Mouse (Mus musculus): ENCODE data around the gene Olfr549. TPM values are rescaled to one million over a fixed set of nuclear protein-coding genes. Genes with fewer than 3 reads are reported as not detected.

Olfr549 gene
- polyA plus RNA-seq, 1 experiment from 2014 or later, result not detected

GRCm38 (mm10) chr7:102571142-102571541 lies 21.5 kb downstream of the Olfr549 start, which contains the start of gene Olfr550:
TSS of gene Olfr550 (plus strand) at chr7:102571442.
- no peak for ATAC-seq (ENCODE audit: low FRiP score)
- Histone ChIP-seq H3K4me1 (replicated peaks; ENCODE audit: control insufficient read depth, insufficient read depth, low read length) (no peaks in the 10 kb centered on the region), H3K27me3 (ENCODE audit: control insufficient read depth, insufficient read depth, low read length) (no peaks in the 10 kb centered on the region), H3K9ac (no peak within 1 kb of the TSS), H3K4me3 (replicated peaks; ENCODE audit: low read length) (no peak within 1 kb of the TSS), H3K36me3 (replicated peaks; ENCODE audit: control insufficient read depth, insufficient read depth) (no peaks in the 10 kb centered on the region), H3K27ac (no peak within 1 kb of the TSS), H3K9me3 (ENCODE audit: control insufficient read depth, low read length) (no peaks in the 10 kb centered on the region), H3K4me2 (replicated peaks) (no peak within 1 kb of the TSS)
- no peak for DNase-seq (ENCODE audit: low spot score)
- 95% methylated on average over 8 of the region's 8 CpGs for WGBS

GRCm38 (mm10) chr7:102573174-102573830 lies 23.6 kb downstream of the Olfr549 start:
- Histone ChIP-seq H3K4me3 (replicated peaks; ENCODE audit: low read length) (no peak overlapping the region), H3K36me3 (replicated peaks; ENCODE audit: control insufficient read depth, insufficient read depth) (no peaks in the 10 kb centered on the region), H3K4me2 (replicated peaks) (no peak overlapping the region), H3K9ac (no peak overlapping the region), H3K9me3 (ENCODE audit: control insufficient read depth, low read length) (no peaks in the 10 kb centered on the region), H3K27me3 (ENCODE audit: control insufficient read depth, insufficient read depth, low read length) (no peaks in the 10 kb centered on the region), H3K4me1 (replicated peaks; ENCODE audit: control insufficient read depth, insufficient read depth, low read length) (no peaks in the 10 kb centered on the region), H3K27ac (no peak overlapping the region)
- 60% methylated on average over 3 of the region's 3 CpGs for WGBS
- DNase-seq (ENCODE audit: low spot score), result no peak
- no peak for ATAC-seq (ENCODE audit: low FRiP score)

GRCm38 (mm10) chr7:102575998-102576397 lies 26.3 kb downstream of the Olfr549 start:
- Histone ChIP-seq H3K4me3 (replicated peaks; ENCODE audit: low read length) (no peak overlapping the region), H3K4me2 (replicated peaks) (no peak overlapping the region), H3K27ac (no peak overlapping the region), H3K36me3 (replicated peaks; ENCODE audit: control insufficient read depth, insufficient read depth) (no peaks in the 10 kb centered on the region), H3K27me3 (ENCODE audit: control insufficient read depth, insufficient read depth, low read length) (no peaks in the 10 kb centered on the region), H3K9ac (no peak overlapping the region), H3K9me3 (ENCODE audit: control insufficient read depth, low read length) (no peaks in the 10 kb centered on the region), H3K4me1 (replicated peaks; ENCODE audit: control insufficient read depth, insufficient read depth, low read length) (no peaks in the 10 kb centered on the region)
- ATAC-seq (ENCODE audit: low FRiP score), result no peak
- no peak for DNase-seq (ENCODE audit: low spot score)
- WGBS, result 83% methylated on average over 6 of the region's 6 CpGs

GRCm38 (mm10) chr7:102591786-102592185 lies 42.1 kb downstream of the Olfr549 start, which contains the start of gene Olfr551:
TSS of gene Olfr551 (minus strand) at chr7:102591886.
- no peak for ATAC-seq (ENCODE audit: low FRiP score)
- no peaks in the 10 kb centered on the region for H3K9me3 ChIP-seq (ENCODE audit: control insufficient read depth, low read length)
- 99% methylated on average over 3 of the region's 3 CpGs for WGBS
- H3K9ac ChIP-seq, result no peak within 1 kb of the TSS
- DNase-seq (ENCODE audit: low spot score), result no peak
- H3K4me1 ChIP-seq (replicated peaks; ENCODE audit: control insufficient read depth, insufficient read depth, low read length), result no peaks in the 10 kb centered on the region
- H3K36me3 ChIP-seq (replicated peaks; ENCODE audit: control insufficient read depth, insufficient read depth), result no peaks in the 10 kb centered on the region
- H3K4me3 ChIP-seq (replicated peaks; ENCODE audit: low read length), result no peak within 1 kb of the TSS
- no peaks in the 10 kb centered on the region for H3K27me3 ChIP-seq (ENCODE audit: control insufficient read depth, insufficient read depth, low read length)
- H3K4me2 ChIP-seq (replicated peaks), result no peak within 1 kb of the TSS
- H3K27ac ChIP-seq, result no peak within 1 kb of the TSS

- no peak within 1 kb of the TSS for H3K27ac ChIP-seq
- no peak within 1 kb of the TSS for H3K9ac ChIP-seq
- no peaks in the 10 kb centered on the region for H3K9me3 ChIP-seq (ENCODE audit: control insufficient read depth, low read length)
- H3K36me3 ChIP-seq (replicated peaks; ENCODE audit: control insufficient read depth, insufficient read depth), result no peaks in the 10 kb centered on the region
- H3K4me1 ChIP-seq (replicated peaks; ENCODE audit: control insufficient read depth, insufficient read depth, low read length), result no peaks in the 10 kb centered on the region
- H3K4me2 ChIP-seq (replicated peaks), result no peak within 1 kb of the TSS
- H3K27me3 ChIP-seq (ENCODE audit: control insufficient read depth, insufficient read depth, low read length), result no peaks in the 10 kb centered on the region
- H3K4me3 ChIP-seq (replicated peaks; ENCODE audit: low read length), result no peak within 1 kb of the TSS
- ATAC-seq (ENCODE audit: low FRiP score), result no peak
- 81% methylated on average over 1 of the region's 1 CpGs for WGBS
- no peak for DNase-seq (ENCODE audit: low spot score)
These were observed 47.8 kb downstream of the Olfr549 start, which contains the start of gene Olfr552 for GRCm38 (mm10) chr7:102597378-102598031. TSS of gene Olfr552 (plus strand) at chr7:102597770.

Other genes with a start within 250 kb of the Olfr549 start
- 44.1 and 54.6 TPM in 2 replicates for gene Rrm1, start 108.2 kb upstream of the Olfr549 start, polyA plus RNA-seq (2014; fragmentation: Nextera tagmentation; extraction: Ambion mirVana)
- gene Olfr543, start 68.2 kb upstream of the Olfr549 start, polyA plus RNA-seq (2014; fragmentation: Nextera tagmentation; extraction: Ambion mirVana), result 0.18 and 0.39 TPM in 2 replicates
- 0.09 and 0.11 TPM in 2 replicates for gene Olfr544, start 61.6 kb upstream of the Olfr549 start, polyA plus RNA-seq (2014; fragmentation: Nextera tagmentation; extraction: Ambion mirVana)
- gene Olfr545, start 50.3 kb upstream of the Olfr549 start, polyA plus RNA-seq (2014; fragmentation: Nextera tagmentation; extraction: Ambion mirVana), result 0.17 and 0.23 TPM in 2 replicates
- gene Olfr547, start 15.1 kb upstream of the Olfr549 start, polyA plus RNA-seq (2014; fragmentation: Nextera tagmentation; extraction: Ambion mirVana), result not detected in 2 replicates
- not detected in 2 replicates for gene Olfr548-ps1, start 9.0 kb upstream of the Olfr549 start, polyA plus RNA-seq (2014; fragmentation: Nextera tagmentation; extraction: Ambion mirVana)
- 0.11 and 0.57 TPM in 2 replicates for gene Trim21, start 15.6 kb downstream of the Olfr549 start, polyA plus RNA-seq (2014; fragmentation: Nextera tagmentation; extraction: Ambion mirVana)
- gene Olfr550, start 21.6 kb downstream of the Olfr549 start, polyA plus RNA-seq (2014; fragmentation: Nextera tagmentation; extraction: Ambion mirVana), result not detected in 2 replicates
- gene Olfr551, start 42.0 kb downstream of the Olfr549 start, polyA plus RNA-seq (2014; fragmentation: Nextera tagmentation; extraction: Ambion mirVana), result not detected in 2 replicates
- gene Olfr552, start 47.9 kb downstream of the Olfr549 start, polyA plus RNA-seq (2014; fragmentation: Nextera tagmentation; extraction: Ambion mirVana), result not detected in 2 replicates
- gene Olfr553, start 68.3 kb downstream of the Olfr549 start, polyA plus RNA-seq (2014; fragmentation: Nextera tagmentation; extraction: Ambion mirVana), result not detected in 2 replicates
- not detected in 2 replicates for gene Olfr554, start 88.6 kb downstream of the Olfr549 start, polyA plus RNA-seq (2014; fragmentation: Nextera tagmentation; extraction: Ambion mirVana)
- gene Olfr555, start 109.0 kb downstream of the Olfr549 start, polyA plus RNA-seq (2014; fragmentation: Nextera tagmentation; extraction: Ambion mirVana), result not detected in 2 replicates
- gene Olfr556, start 115.0 kb downstream of the Olfr549 start, polyA plus RNA-seq (2014; fragmentation: Nextera tagmentation; extraction: Ambion mirVana), result not detected in 2 replicates
- 8.3 and 8.4 TPM in 2 replicates for gene Trim68, start 137.5 kb downstream of the Olfr549 start, polyA plus RNA-seq (2014; fragmentation: Nextera tagmentation; extraction: Ambion mirVana)
- not detected in 2 replicates for gene Olfr557, start 146.0 kb downstream of the Olfr549 start, polyA plus RNA-seq (2014; fragmentation: Nextera tagmentation; extraction: Ambion mirVana)
- gene Olfr558, start 152.3 kb downstream of the Olfr549 start, polyA plus RNA-seq (2014; fragmentation: Nextera tagmentation; extraction: Ambion mirVana), result 0.08 and 0.22 TPM in 2 replicates
- gene Olfr33, start 169.2 kb downstream of the Olfr549 start, polyA plus RNA-seq (2014; fragmentation: Nextera tagmentation; extraction: Ambion mirVana), result not detected in 2 replicates
- gene Olfr559, start 177.6 kb downstream of the Olfr549 start, polyA plus RNA-seq (2014; fragmentation: Nextera tagmentation; extraction: Ambion mirVana), result not detected in 2 replicates
- gene Olfr560, start 209.5 kb downstream of the Olfr549 start, polyA plus RNA-seq (2014; fragmentation: Nextera tagmentation; extraction: Ambion mirVana), result not detected in 2 replicates
- gene Olfr78, start 209.6 kb downstream of the Olfr549 start, polyA plus RNA-seq (2014; fragmentation: Nextera tagmentation; extraction: Ambion mirVana), result 0.13 and 0.17 TPM in 2 replicates
- not detected in 2 replicates for gene Olfr561, start 221.4 kb downstream of the Olfr549 start, polyA plus RNA-seq (2014; fragmentation: Nextera tagmentation; extraction: Ambion mirVana)